Mouse (Mus musculus): ENCODE results near the gene Hdgf. TPM values are rescaled to one million over a fixed set of nuclear protein-coding genes. Genes with fewer than 3 reads are reported as not detected.

Gene Hdgf
- total and polyA plus RNA-seq, 3 experiments: 578 to 1,810 (median 722) TPM

DNA sequence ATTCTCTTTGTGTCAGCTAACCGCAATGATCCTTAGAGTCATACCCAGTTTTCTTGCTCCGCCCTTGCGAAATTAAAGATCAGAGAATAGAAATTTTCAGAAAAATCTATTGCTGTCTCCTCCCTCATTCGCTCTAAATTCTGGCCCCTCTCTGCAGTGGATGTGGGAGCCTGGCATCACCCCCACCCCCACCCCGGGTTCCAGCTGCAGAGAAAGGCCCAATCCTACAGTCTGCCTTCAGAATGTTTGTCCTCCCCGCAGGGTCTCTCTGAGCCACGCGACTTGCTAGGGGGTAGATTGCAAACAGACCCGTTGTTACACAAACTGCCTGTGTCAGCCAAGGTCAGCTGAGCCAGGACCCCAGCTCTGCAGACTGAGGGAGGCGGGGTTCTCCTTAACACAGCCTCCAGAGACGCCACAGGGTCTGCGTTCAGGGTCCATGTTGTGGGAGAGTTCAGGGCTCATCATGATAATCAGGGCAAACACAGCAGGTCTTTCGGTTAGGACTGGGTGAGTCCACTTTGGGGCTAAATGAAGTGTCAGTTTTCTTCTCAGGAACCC, 43.9 kb downstream of the Hdgf start:
- DNase-seq (ENCODE audit: low spot score) (no peak), ATAC-seq (ENCODE audit: extremely low read depth, insufficient number of reproducible peaks, low FRiP score, poor library complexity, severe bottlenecking) (no peak)
- peaks cover 9% of the 10 kb centered on the region for H3K36me3 ChIP-seq (replicated peaks)
- peaks cover 74% of the 10 kb centered on the region for H3K27me3 ChIP-seq (ENCODE audit: insufficient read depth, low read length)
- no peaks in the 10 kb centered on the region for H3K9me3 ChIP-seq (replicated peaks)
- peaks cover 25% of the 10 kb centered on the region for H3K4me1 ChIP-seq (ENCODE audit: insufficient read depth, low read depth, low read length)
- no peak for TF ChIP-seq TAL1 (conservative IDR thresholded peaks at IDR 0.05; ENCODE audit: low read depth, low read length)
- no peak for TF ChIP-seq CTCF (IDR thresholded peaks at IDR 0.05; ENCODE audit: low read depth, low read length)
- no peak for TF ChIP-seq POLR2AphosphoS5 (IDR thresholded peaks at IDR 0.05; ENCODE audit: insufficient replicate concordance, low read depth, low read length)
- no peak for TF ChIP-seq GATA2 (IDR thresholded peaks at IDR 0.05; ENCODE audit: borderline replicate concordance, low read depth, low read length)
- no peak for TF ChIP-seq GATA1 (IDR thresholded peaks at IDR 0.05; ENCODE audit: borderline replicate concordance, low read length)
- no peak overlapping the region for H3K4me3 ChIP-seq (ENCODE audit: low read depth, low read length)

DNA sequence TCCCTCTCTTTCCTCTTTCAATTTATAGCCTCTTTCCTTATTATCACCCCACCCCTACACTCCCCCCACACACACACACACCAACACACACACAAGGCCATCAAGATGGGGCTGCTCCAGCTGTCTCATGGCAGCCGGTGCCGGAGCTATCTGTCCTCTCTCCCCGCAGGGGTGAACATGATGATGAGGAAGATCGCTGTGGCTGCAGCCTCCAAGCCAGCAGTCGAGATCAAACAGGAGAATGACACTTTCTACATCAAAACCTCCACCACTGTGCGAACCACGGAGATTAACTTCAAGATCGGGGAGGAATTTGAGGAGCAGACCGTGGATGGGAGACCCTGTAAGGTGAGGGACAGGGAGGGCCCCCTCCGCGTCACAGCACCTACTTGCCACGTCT, 45.8 kb downstream of the Hdgf start:
- DNase-seq (ENCODE audit: low spot score): no peak
- ATAC-seq (ENCODE audit: extremely low read depth, insufficient number of reproducible peaks, low FRiP score, poor library complexity, severe bottlenecking): no peak
- no peak overlapping the region for H3K4me3 ChIP-seq (ENCODE audit: low read depth, low read length)

DNA sequence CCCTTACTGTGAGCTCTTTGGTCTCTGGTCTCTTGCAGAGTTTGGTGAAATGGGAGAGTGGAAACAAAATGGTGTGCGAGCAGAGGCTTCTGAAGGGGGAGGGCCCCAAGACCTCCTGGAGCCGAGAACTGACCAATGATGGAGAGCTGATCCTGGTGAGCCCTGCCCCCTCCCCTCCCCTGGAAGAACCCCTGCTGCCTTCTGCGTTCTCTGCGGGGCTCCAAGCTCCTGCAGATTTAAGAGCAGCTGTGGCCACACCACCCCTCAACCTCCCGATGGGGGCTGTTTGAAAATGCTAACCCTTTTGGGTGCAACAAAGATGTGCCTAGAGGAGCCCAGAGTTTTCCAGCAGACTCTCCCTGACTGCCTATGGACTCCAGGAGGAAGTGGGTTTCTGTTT, 46.3 kb downstream of the Hdgf start:
- Histone ChIP-seq H3K4me1 (ENCODE audit: insufficient read depth, low read depth, low read length) (peaks cover 11% of the 10 kb centered on the region), H3K4me3 (ENCODE audit: low read depth, low read length) (no peak overlapping the region), H3K36me3 (replicated peaks) (no peaks in the 10 kb centered on the region), H3K27me3 (ENCODE audit: insufficient read depth, low read length) (peaks cover 83% of the 10 kb centered on the region), H3K9me3 (replicated peaks) (no peaks in the 10 kb centered on the region)
- ATAC-seq (ENCODE audit: extremely low read depth, insufficient number of reproducible peaks, low FRiP score, poor library complexity, severe bottlenecking) (no peak), DNase-seq (ENCODE audit: low spot score) (no peak)
- TF ChIP-seq TAL1 (conservative IDR thresholded peaks at IDR 0.05; ENCODE audit: low read depth, low read length) (no peak), GATA2 (IDR thresholded peaks at IDR 0.05; ENCODE audit: borderline replicate concordance, low read depth, low read length) (no peak)

More for the DNA sequence above, 45.8 kb downstream of the Hdgf start:
- no peaks in the 10 kb centered on the region for H3K9me3 ChIP-seq (replicated peaks)
- H3K27me3 ChIP-seq (ENCODE audit: insufficient read depth, low read length): peaks cover 84% of the 10 kb centered on the region
- TF ChIP-seq CTCF (IDR thresholded peaks at IDR 0.05; ENCODE audit: low read depth, low read length) (no peak), GATA1 (IDR thresholded peaks at IDR 0.05; ENCODE audit: borderline replicate concordance, low read length) (no peak), GATA2 (IDR thresholded peaks at IDR 0.05; ENCODE audit: borderline replicate concordance, low read depth, low read length) (no peak), POLR2AphosphoS5 (IDR thresholded peaks at IDR 0.05; ENCODE audit: insufficient replicate concordance, low read depth, low read length) (no peak), TAL1 (conservative IDR thresholded peaks at IDR 0.05; ENCODE audit: low read depth, low read length) (no peak)
- peaks cover 14% of the 10 kb centered on the region for H3K4me1 ChIP-seq (ENCODE audit: insufficient read depth, low read depth, low read length)
- no peaks in the 10 kb centered on the region for H3K36me3 ChIP-seq (replicated peaks)

DNA sequence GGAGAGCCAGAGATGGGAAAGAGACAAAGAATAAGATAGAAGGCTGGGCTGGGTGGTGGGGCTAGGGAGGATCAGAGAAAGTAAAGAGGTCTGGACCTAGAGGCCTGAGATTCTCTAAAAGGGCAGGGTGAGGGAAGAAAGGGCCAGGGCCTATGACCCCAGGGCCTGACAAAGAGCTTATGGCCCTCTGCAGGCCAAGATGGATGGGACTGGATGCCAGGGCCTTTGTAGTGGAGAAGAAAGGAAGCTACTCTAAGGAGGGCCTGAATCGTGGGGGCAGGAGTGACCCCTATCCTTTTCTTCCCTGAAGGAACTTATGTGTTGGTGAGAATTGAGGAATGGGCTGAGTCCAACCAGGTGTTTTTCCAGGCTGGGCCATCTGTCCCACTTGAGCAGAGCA, 51.9 kb downstream of the Hdgf start:
- no peaks in the 10 kb centered on the region for H3K9me3 ChIP-seq (replicated peaks)
- peaks cover 6% of the 10 kb centered on the region for H3K4me1 ChIP-seq (ENCODE audit: insufficient read depth, low read depth, low read length)
- H3K4me3 ChIP-seq (ENCODE audit: low read depth, low read length): no peak overlapping the region
- peaks cover 72% of the 10 kb centered on the region for H3K27me3 ChIP-seq (ENCODE audit: insufficient read depth, low read length)
- no peaks in the 10 kb centered on the region for H3K36me3 ChIP-seq (replicated peaks)
- no peak for DNase-seq (ENCODE audit: low spot score)
- ATAC-seq (ENCODE audit: extremely low read depth, insufficient number of reproducible peaks, low FRiP score, poor library complexity, severe bottlenecking): no peak
- TF ChIP-seq POLR2AphosphoS5 (IDR thresholded peaks at IDR 0.05; ENCODE audit: insufficient replicate concordance, low read depth, low read length) (no peak), GATA1 (IDR thresholded peaks at IDR 0.05; ENCODE audit: borderline replicate concordance, low read length) (no peak), TAL1 (conservative IDR thresholded peaks at IDR 0.05; ENCODE audit: low read depth, low read length) (no peak), GATA2 (IDR thresholded peaks at IDR 0.05; ENCODE audit: borderline replicate concordance, low read depth, low read length) (no peak), CTCF (IDR thresholded peaks at IDR 0.05; ENCODE audit: low read depth, low read length) (no peak)

DNA sequence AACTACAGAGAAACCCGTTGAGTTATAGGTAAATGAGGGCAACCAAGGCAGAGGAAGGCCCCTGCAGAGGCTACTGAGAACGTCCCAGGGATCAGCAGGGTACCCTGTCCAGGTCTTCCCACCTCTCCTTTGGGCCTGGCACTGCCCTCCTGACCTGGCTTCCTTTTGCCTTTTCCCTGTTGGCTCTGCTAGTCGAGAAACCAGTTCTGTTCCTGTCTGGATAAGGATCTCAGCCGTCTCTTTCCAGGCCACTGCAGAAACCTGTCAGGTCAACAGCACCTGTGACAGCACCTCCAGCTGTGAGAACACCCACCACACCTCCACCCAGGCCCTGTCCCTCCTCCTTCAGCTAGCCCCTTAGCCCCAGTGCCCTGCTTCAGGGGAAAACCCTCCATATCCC, 52.4 kb downstream of the Hdgf start:
- Histone ChIP-seq H3K9me3 (replicated peaks) (no peaks in the 10 kb centered on the region), H3K4me1 (ENCODE audit: insufficient read depth, low read depth, low read length) (peaks cover 6% of the 10 kb centered on the region), H3K36me3 (replicated peaks) (no peaks in the 10 kb centered on the region), H3K27me3 (ENCODE audit: insufficient read depth, low read length) (peaks cover 71% of the 10 kb centered on the region), H3K4me3 (ENCODE audit: low read depth, low read length) (no peak overlapping the region)
- DNase-seq (ENCODE audit: low spot score) (no peak), ATAC-seq (ENCODE audit: extremely low read depth, insufficient number of reproducible peaks, low FRiP score, poor library complexity, severe bottlenecking) (no peak)
- TF ChIP-seq CTCF (IDR thresholded peaks at IDR 0.05; ENCODE audit: low read depth, low read length) (no peak), GATA2 (IDR thresholded peaks at IDR 0.05; ENCODE audit: borderline replicate concordance, low read depth, low read length) (no peak), POLR2AphosphoS5 (IDR thresholded peaks at IDR 0.05; ENCODE audit: insufficient replicate concordance, low read depth, low read length) (no peak), TAL1 (conservative IDR thresholded peaks at IDR 0.05; ENCODE audit: low read depth, low read length) (no peak), GATA1 (IDR thresholded peaks at IDR 0.05; ENCODE audit: borderline replicate concordance, low read length) (no peak)

DNA sequence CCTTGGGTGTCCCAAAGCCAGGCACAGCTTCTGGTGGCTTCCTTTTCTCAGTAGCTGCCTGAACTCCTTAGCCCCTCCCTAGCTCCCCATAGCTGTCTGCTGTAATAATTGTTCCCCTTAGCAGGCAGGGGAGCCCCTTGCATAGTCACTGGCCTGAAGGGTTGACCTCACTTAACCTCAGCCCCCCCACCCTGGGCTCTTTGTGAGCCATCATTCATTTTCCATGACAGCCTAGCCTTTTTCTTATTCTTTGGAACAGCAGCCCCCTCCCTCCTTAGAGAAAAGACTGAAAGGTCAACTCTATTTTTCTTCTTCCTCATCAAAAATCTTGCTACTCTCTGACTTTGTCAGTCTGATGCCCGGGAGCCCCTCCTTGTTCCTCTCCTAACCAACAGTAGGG, 52.8 kb downstream of the Hdgf start:
- Histone ChIP-seq H3K27me3 (ENCODE audit: insufficient read depth, low read length) (peaks cover 67% of the 10 kb centered on the region), H3K36me3 (replicated peaks) (no peaks in the 10 kb centered on the region), H3K4me3 (ENCODE audit: low read depth, low read length) (no peak overlapping the region), H3K4me1 (ENCODE audit: insufficient read depth, low read depth, low read length) (peaks cover 6% of the 10 kb centered on the region), H3K9me3 (replicated peaks) (no peaks in the 10 kb centered on the region)
- ATAC-seq (ENCODE audit: extremely low read depth, insufficient number of reproducible peaks, low FRiP score, poor library complexity, severe bottlenecking) (no peak), DNase-seq (ENCODE audit: low spot score) (no peak)
- TF ChIP-seq CTCF (IDR thresholded peaks at IDR 0.05; ENCODE audit: low read depth, low read length): no peak
- no peak for TF ChIP-seq GATA2 (IDR thresholded peaks at IDR 0.05; ENCODE audit: borderline replicate concordance, low read depth, low read length)
- no peak for TF ChIP-seq POLR2AphosphoS5 (IDR thresholded peaks at IDR 0.05; ENCODE audit: insufficient replicate concordance, low read depth, low read length)
- TF ChIP-seq GATA1 (IDR thresholded peaks at IDR 0.05; ENCODE audit: borderline replicate concordance, low read length): no peak
- TF ChIP-seq TAL1 (conservative IDR thresholded peaks at IDR 0.05; ENCODE audit: low read depth, low read length): no peak

Data from G1E (cell line).